Mouse (Mus musculus) liver, embryonic 16.5 days (tissue): ENCODE measurements around the gene Spag16. TPM values are rescaled to one million over a fixed set of nuclear protein-coding genes. Genes with fewer than 3 reads are reported as not detected.

Experiments used
- ATAC-seq: fragments of 200-750 bp; cut with Nextera tagmentation; 2 replicates; pipeline ENCODE4 v1.8.0; 2017; ENCODE audit warnings: low read depth, mild to moderate bottlenecking, moderate number of reproducible peaks, moderate library complexity
- H3K27ac ChIP-seq: fragments of 300-500 bp; sonication (generic); 2 replicates; pipeline ENCODE4 v1.5.1; 2014; ENCODE audit warnings: mild to moderate bottlenecking, low read length
- H3K27me3 ChIP-seq: fragments of 300-500 bp; sonication (generic); 2 replicates; pipeline ENCODE4 v1.6.1; 2014; ENCODE audit warnings: low read depth, low read length, mixed read lengths; ENCODE audit not compliant: control insufficient read depth, insufficient read depth
- H3K36me3 ChIP-seq: fragments of 300-500 bp; sonication (generic); 2 replicates; pipeline ENCODE4 v1.6.1; 2014; ENCODE audit warnings: mild to moderate bottlenecking; ENCODE audit not compliant: control insufficient read depth, insufficient read depth
- H3K4me1 ChIP-seq: fragments of 300-500 bp; sonication (generic); 2 replicates; pipeline ENCODE4 v1.6.1; 2014; ENCODE audit warnings: low read depth, low read length, mixed read lengths; ENCODE audit not compliant: control insufficient read depth
- H3K4me2 ChIP-seq: fragments of 300-500 bp; sonication (generic); 2 replicates; pipeline ENCODE4 v1.6.1; 2014; ENCODE audit warnings: low read depth, low read length, mixed read lengths
- H3K4me3 ChIP-seq: fragments of 300-500 bp; sonication (generic); 2 replicates; pipeline ENCODE4 v1.5.1; 2014; ENCODE audit warnings: low read depth, mild to moderate bottlenecking, low read length
- H3K9ac ChIP-seq: fragments of 300-500 bp; sonication (generic); 2 replicates; pipeline ENCODE4 v1.6.1; 2014; ENCODE audit warnings: low read depth, low read length
- H3K9me3 ChIP-seq: fragments of 300-500 bp; sonication (generic); replicated peaks from 2 replicates; pipeline ENCODE4 v1.6.1; 2016; ENCODE audit warnings: low read length; ENCODE audit not compliant: control insufficient read depth
- WGBS: fragments of 180-500 bp; shearing (Covaris S2); extraction: QIAGEN DNeasy Blood & Tissue Kit; methylation state at CpG from one replicate; pipeline ENCODE4 v1.1.7; 2014; ENCODE audit not compliant: insufficient replicate concordance; 5-methylcytosine and 5-hydroxymethylcytosine counted together
- polyA plus RNA-seq: library from polyadenylated mRNA; unstranded; fragments of >200 nt; fragmentation: Nextera tagmentation; extraction: Ambion mirVana; gene quantifications from 2 replicates; pipeline ENCODE4 v1.2.1, GENCODE M21; 2015

Spag16 gene
- polyA plus RNA-seq, 1 experiment from 2014 or later: not detected

DNA sequence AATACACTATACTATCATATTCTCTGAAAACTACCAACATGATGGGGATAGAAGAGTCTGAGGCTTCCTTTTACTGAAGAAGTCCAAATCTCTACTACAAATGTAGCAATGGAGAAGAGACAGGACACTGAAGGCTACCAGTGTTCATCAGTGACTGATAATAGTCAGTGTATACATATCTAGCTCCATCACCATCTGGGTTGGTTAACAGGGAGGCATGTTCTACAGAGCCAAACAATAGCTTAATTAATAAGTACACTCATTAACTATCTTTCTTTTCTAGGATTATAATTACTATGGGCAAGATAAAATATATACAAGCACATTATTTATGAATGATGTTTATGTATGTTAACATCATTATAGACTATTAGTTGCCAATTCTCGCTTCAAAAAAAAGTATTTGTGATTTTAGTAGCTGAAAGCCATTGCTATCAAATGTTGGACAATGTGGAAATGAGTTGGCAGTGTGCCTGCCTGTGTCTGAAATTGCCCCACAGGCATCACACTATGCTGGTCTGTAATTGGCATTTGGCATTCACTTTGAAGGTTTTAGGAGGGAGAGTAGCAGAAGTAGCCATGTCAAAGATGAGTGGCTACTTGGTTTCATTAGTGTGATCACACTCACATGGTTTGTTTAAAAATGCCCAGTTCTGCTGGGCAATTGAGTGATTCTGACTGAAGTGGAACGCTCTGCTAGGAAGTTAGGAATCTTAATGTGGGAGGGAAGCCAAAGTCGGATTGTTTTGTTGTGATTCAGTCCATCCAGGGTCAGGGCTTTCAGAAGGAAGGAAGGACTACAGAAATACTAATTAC lies 338.8 kb downstream of the Spag16 start:
- H3K27ac ChIP-seq: no peak overlapping the region
- ATAC-seq: no peak
- no peaks in the 10 kb centered on the region for H3K27me3 ChIP-seq
- no peaks in the 10 kb centered on the region for H3K9me3 ChIP-seq
- H3K4me1 ChIP-seq: no peaks in the 10 kb centered on the region
- H3K36me3 ChIP-seq: no peaks in the 10 kb centered on the region
- H3K4me3 ChIP-seq: no peak overlapping the region
- no peak overlapping the region for H3K9ac ChIP-seq
- WGBS: 44% methylated on average over 3 of the region's 3 CpGs
- H3K4me2 ChIP-seq: no peak overlapping the region

- H3K27me3 ChIP-seq: no peaks in the 10 kb centered on the region
- no peaks in the 10 kb centered on the region for H3K9me3 ChIP-seq
- no peak overlapping the region for H3K4me3 ChIP-seq
- H3K27ac ChIP-seq: no peak overlapping the region
- peak; percentile 41; the same call in 1 of the 2 replicates for ATAC-seq
- H3K4me1 ChIP-seq: no peaks in the 10 kb centered on the region
- no peaks in the 10 kb centered on the region for H3K36me3 ChIP-seq
- no peak overlapping the region for H3K4me2 ChIP-seq
- no peak overlapping the region for H3K9ac ChIP-seq
- WGBS: 20% methylated on average over 4 of the region's 4 CpGs
Measured at GRCm38 (mm10) chr1:70180123-70180741, 353.5 kb downstream of the Spag16 start.

GRCm38 (mm10) chr1:70264815-70265214 lies 438.0 kb downstream of the Spag16 start:
- Histone ChIP-seq H3K9me3 (no peaks in the 10 kb centered on the region), H3K4me2 (no peak overlapping the region), H3K27me3 (no peaks in the 10 kb centered on the region), H3K9ac (no peak overlapping the region), H3K36me3 (no peaks in the 10 kb centered on the region), H3K4me3 (no peak overlapping the region), H3K4me1 (no peaks in the 10 kb centered on the region), H3K27ac (no peak overlapping the region)
- ATAC-seq: no peak
- WGBS: 69% methylated on average over 9 of the region's 9 CpGs

DNA sequence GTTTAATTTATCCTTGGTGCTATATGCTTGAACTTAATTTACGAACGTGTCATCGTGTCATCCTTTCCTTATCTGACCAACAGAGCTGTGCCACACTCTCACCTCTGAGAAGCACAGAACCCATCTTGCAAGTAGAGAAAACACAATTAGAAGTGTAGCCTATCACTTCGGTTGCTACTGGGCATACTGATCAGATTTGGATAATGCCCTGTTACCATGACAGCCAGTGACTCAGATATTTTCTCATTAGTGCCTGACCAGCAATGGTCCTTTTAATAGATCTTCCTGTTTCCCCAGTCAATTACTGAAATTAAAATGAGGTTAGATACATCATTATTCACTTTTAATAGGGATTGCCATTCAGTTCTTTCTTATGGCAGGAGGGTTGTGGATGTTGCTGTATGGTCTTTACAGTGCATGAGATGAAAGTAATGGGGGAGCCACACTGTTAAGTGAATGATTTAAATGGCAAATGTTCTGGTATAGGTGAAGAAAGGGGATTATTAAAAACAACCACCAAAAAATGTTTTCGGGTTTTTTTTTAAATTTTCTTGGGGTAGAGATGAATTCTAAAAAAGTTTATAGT lies 439.2 kb downstream of the Spag16 start:
- H3K4me2 ChIP-seq: no peak overlapping the region
- no peak overlapping the region for H3K9ac ChIP-seq
- no peak overlapping the region for H3K27ac ChIP-seq
- H3K4me1 ChIP-seq: no peaks in the 10 kb centered on the region
- no peaks in the 10 kb centered on the region for H3K27me3 ChIP-seq
- no peak overlapping the region for H3K4me3 ChIP-seq
- ATAC-seq: no peak
- no peaks in the 10 kb centered on the region for H3K9me3 ChIP-seq
- 65% methylated on average over 5 of the region's 5 CpGs for WGBS
- H3K36me3 ChIP-seq: no peaks in the 10 kb centered on the region

GRCm38 (mm10) chr1:70270139-70270538 lies 443.4 kb downstream of the Spag16 start:
- no peak overlapping the region for H3K4me2 ChIP-seq
- H3K36me3 ChIP-seq: no peaks in the 10 kb centered on the region
- H3K27me3 ChIP-seq: no peaks in the 10 kb centered on the region
- no peak for ATAC-seq
- WGBS: 12% methylated on average over 8 of the region's 8 CpGs
- H3K9ac ChIP-seq: no peak overlapping the region
- H3K27ac ChIP-seq: no peak overlapping the region
- H3K4me1 ChIP-seq: no peaks in the 10 kb centered on the region
- no peak overlapping the region for H3K4me3 ChIP-seq
- no peaks in the 10 kb centered on the region for H3K9me3 ChIP-seq

- no peaks in the 10 kb centered on the region for H3K9me3 ChIP-seq
- no peaks in the 10 kb centered on the region for H3K4me1 ChIP-seq
- no peak overlapping the region for H3K27ac ChIP-seq
- no peak overlapping the region for H3K9ac ChIP-seq
- no peaks in the 10 kb centered on the region for H3K36me3 ChIP-seq
- ATAC-seq: no peak
- 35% methylated on average over 2 of the region's 2 CpGs for WGBS
- no peak overlapping the region for H3K4me3 ChIP-seq
- no peak overlapping the region for H3K4me2 ChIP-seq
- H3K27me3 ChIP-seq: no peaks in the 10 kb centered on the region
Measured at GRCm38 (mm10) chr1:70272753-70273152, 446.0 kb downstream of the Spag16 start.

- Histone ChIP-seq H3K9me3 (no peaks in the 10 kb centered on the region), H3K4me1 (no peaks in the 10 kb centered on the region), H3K36me3 (no peaks in the 10 kb centered on the region), H3K4me2 (no peak overlapping the region), H3K4me3 (no peak overlapping the region), H3K27ac (no peak overlapping the region), H3K9ac (no peak overlapping the region), H3K27me3 (no peaks in the 10 kb centered on the region)
- ATAC-seq: no peak
- 73% methylated on average over 2 of the region's 2 CpGs for WGBS
Measured at GRCm38 (mm10) chr1:70279296-70279695, 452.5 kb downstream of the Spag16 start.

- Histone ChIP-seq H3K4me2 (no peak overlapping the region), H3K9ac (no peak overlapping the region), H3K27ac (no peak overlapping the region), H3K36me3 (no peaks in the 10 kb centered on the region), H3K27me3 (no peaks in the 10 kb centered on the region), H3K4me1 (no peaks in the 10 kb centered on the region), H3K9me3 (no peaks in the 10 kb centered on the region), H3K4me3 (no peak overlapping the region)
- no peak for ATAC-seq
- WGBS: 32% methylated on average over 1 of the region's 1 CpGs
Measured at GRCm38 (mm10) chr1:70283388-70283787, 456.6 kb downstream of the Spag16 start.

- Histone ChIP-seq H3K9ac (no peak overlapping the region), H3K27me3 (no peaks in the 10 kb centered on the region), H3K4me3 (no peak overlapping the region), H3K4me2 (no peak overlapping the region), H3K4me1 (no peaks in the 10 kb centered on the region), H3K27ac (no peak overlapping the region), H3K36me3 (no peaks in the 10 kb centered on the region), H3K9me3 (no peaks in the 10 kb centered on the region)
- no peak for ATAC-seq
- 25% methylated on average over 1 of the region's 1 CpGs for WGBS
Measured at GRCm38 (mm10) chr1:70284140-70284539, 457.4 kb downstream of the Spag16 start.
